ENCODE assay signal across 29 mouse cellular contexts in the genomic region with DNA sequence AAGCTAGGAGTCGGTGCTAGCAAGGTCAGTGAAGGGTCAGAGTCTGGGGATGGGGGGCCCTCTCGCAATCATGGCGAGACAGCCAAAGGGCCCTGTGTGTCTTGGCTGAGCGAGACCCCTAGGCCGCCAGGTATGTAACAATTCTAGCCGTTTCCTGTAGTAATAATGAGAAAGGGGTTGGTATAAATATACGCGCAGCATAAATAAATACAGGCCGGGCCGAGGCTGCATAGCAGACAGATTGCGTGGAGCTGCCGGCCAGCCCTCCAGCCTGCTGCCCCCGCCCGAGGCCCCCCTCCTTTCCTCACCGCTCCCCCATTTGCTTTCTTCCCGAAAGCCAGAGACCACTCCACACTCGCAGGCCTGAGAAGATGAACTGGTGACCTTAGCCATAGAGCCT. TPM values are rescaled to one million over a fixed set of nuclear protein-coding genes. Genes with fewer than 3 reads are reported as not detected.
DNase-seq lines count a peak whose midpoint lies in the region; ATAC-seq lines count a peak whose summit lies in the region.
"Had no signal": no experiment of that assay in that cellular context is flagged by ENCODE, and none has a peak within 500 bp of the region (broad histone marks: within the 10 kb centered on the region; RNA-seq: fewer than 3 reads in every experiment).

No protein-coding gene starts in this region.

- H3K4me3 ChIP-seq in heart, embryonic 15.5 days: no peak overlapping the region
- no peak overlapping the region for H3K4me3 ChIP-seq in embryonic facial prominence, embryonic 14.5 days (ENCODE audit: low read depth, low read length)
- no peak overlapping the region for H3K4me3 ChIP-seq in lung, embryonic 16.5 days (ENCODE audit: low read length)
- H3K4me3 ChIP-seq in stomach, embryonic 15.5 days (replicated peaks): no peak overlapping the region
- H3K4me3 ChIP-seq: erythroblast, embryonic 14.5 days; limb, embryonic 13.5 days; midbrain, embryonic 12.5 days had no signal

- H3K27ac ChIP-seq in heart, embryonic 15.5 days: peak overlapping the region; percentile 10; the same call in 1 of the 2 replicates
- peak overlapping the region; percentile 44 for H3K27ac ChIP-seq in embryonic facial prominence, embryonic 14.5 days (replicated peaks; ENCODE audit: low read depth, low read length)
- peak overlapping the region; percentile 55 for H3K27ac ChIP-seq in lung, embryonic 16.5 days (ENCODE audit: low read length)
- no peak overlapping the region for H3K27ac ChIP-seq in stomach, embryonic 15.5 days
- H3K27ac ChIP-seq: hindbrain, embryonic 14.5 days; limb, embryonic 13.5 days; liver, embryonic 14.5 days; midbrain, embryonic 12.5 days had no signal

- no peak overlapping the region for H3K4me2 ChIP-seq in heart, embryonic 15.5 days
- H3K4me2 ChIP-seq in embryonic facial prominence, embryonic 14.5 days (ENCODE audit: low read depth, low read length): no peak overlapping the region
- no peak overlapping the region for H3K4me2 ChIP-seq in lung, embryonic 16.5 days (ENCODE audit: low read depth, low read length)
- H3K4me2 ChIP-seq in stomach, embryonic 15.5 days: peak overlapping the region; percentile 21; the same call in 1 of the 2 replicates
- H3K4me2 ChIP-seq: heart, embryonic 11.5 days; hindbrain, embryonic 14.5 days; limb, embryonic 13.5 days; midbrain, embryonic 12.5 days had no signal

- 0 out of 2 replicates have a peak, but pooled peaks cover 3% of the 10 kb centered on the region for H3K4me1 ChIP-seq in heart, embryonic 15.5 days (replicated peaks)
- H3K4me1 ChIP-seq in embryonic facial prominence, embryonic 14.5 days (ENCODE audit: control insufficient read depth, insufficient read depth, low read length): peaks cover 18% of the 10 kb centered on the region
- H3K4me1 ChIP-seq in lung, embryonic 16.5 days (replicated peaks; ENCODE audit: control insufficient read depth, insufficient read depth, low read length): peaks cover 22% of the 10 kb centered on the region
- H3K4me1 ChIP-seq in stomach, embryonic 15.5 days: peaks cover 12% of the 10 kb centered on the region
- H3K4me1 ChIP-seq: midbrain, embryonic 12.5 days had no signal

- 63% methylated on average over 17 of the region's 17 CpGs for WGBS in heart, embryonic 15.5 days
- 69% methylated on average over 17 of the region's 17 CpGs for WGBS in embryonic facial prominence, embryonic 14.5 days
- 25% methylated on average over 17 of the region's 17 CpGs for WGBS in lung, embryonic 16.5 days
- 30% methylated on average over 17 of the region's 17 CpGs for WGBS in stomach, embryonic 15.5 days

- no peaks in the 10 kb centered on the region for H3K36me3 ChIP-seq in heart, embryonic 15.5 days
- no peaks in the 10 kb centered on the region for H3K36me3 ChIP-seq in embryonic facial prominence, embryonic 14.5 days (ENCODE audit: control insufficient read depth, insufficient read depth, low read length)
- no peaks in the 10 kb centered on the region for H3K36me3 ChIP-seq in lung, embryonic 16.5 days (ENCODE audit: control insufficient read depth, insufficient read depth, low read length)
- H3K36me3 ChIP-seq in stomach, embryonic 15.5 days: no peaks in the 10 kb centered on the region
- H3K36me3 ChIP-seq: limb, embryonic 13.5 days; midbrain, embryonic 12.5 days had no signal

- no peaks in the 10 kb centered on the region for H3K9me3 ChIP-seq in heart, embryonic 15.5 days (replicated peaks)
- no peaks in the 10 kb centered on the region for H3K9me3 ChIP-seq in embryonic facial prominence, embryonic 14.5 days (ENCODE audit: control insufficient read depth, low read length)
- H3K9me3 ChIP-seq in lung, embryonic 16.5 days (ENCODE audit: control insufficient read depth, low read length): no peaks in the 10 kb centered on the region
- H3K9me3 ChIP-seq in stomach, embryonic 15.5 days: no peaks in the 10 kb centered on the region
- H3K9me3 ChIP-seq: limb, embryonic 13.5 days; midbrain, embryonic 12.5 days had no signal

- H3K9ac ChIP-seq in heart, embryonic 15.5 days: no peak overlapping the region
- peak overlapping the region; percentile 14; the same call in 1 of the 2 replicates for H3K9ac ChIP-seq in embryonic facial prominence, embryonic 14.5 days (ENCODE audit: low read depth, low read length)
- peak overlapping the region; percentile 17; the same call in 1 of the 2 replicates for H3K9ac ChIP-seq in lung, embryonic 16.5 days (ENCODE audit: low read length)
- H3K9ac ChIP-seq in stomach, embryonic 15.5 days: no peak overlapping the region
- H3K9ac ChIP-seq: hindbrain, embryonic 14.5 days; limb, embryonic 13.5 days; liver, embryonic 14.5 days; midbrain, embryonic 12.5 days had no signal

- H3K27me3 ChIP-seq in heart, embryonic 15.5 days: peaks cover 3% of the 10 kb centered on the region; the same call in 1 of the 2 replicates
- no peaks in the 10 kb centered on the region for H3K27me3 ChIP-seq in embryonic facial prominence, embryonic 14.5 days (replicated peaks; ENCODE audit: control insufficient read depth, insufficient read depth, low read length)
- no peaks in the 10 kb centered on the region for H3K27me3 ChIP-seq in lung, embryonic 16.5 days (ENCODE audit: control insufficient read depth, insufficient read depth, low read depth, low read length)
- H3K27me3 ChIP-seq in stomach, embryonic 15.5 days (replicated peaks): no peaks in the 10 kb centered on the region
- H3K27me3 ChIP-seq: limb, embryonic 13.5 days; midbrain, embryonic 12.5 days had no signal

- ATAC-seq in heart, embryonic 15.5 days (replicated peaks; ENCODE audit: insufficient number of reproducible peaks, insufficient read depth, low FRiP score, low read depth): peak; percentile 36; the same call in 1 of the 2 replicates
- peak; percentile 10; the same call in 1 of the 2 replicates for ATAC-seq in embryonic facial prominence, embryonic 14.5 days (ENCODE audit: low read depth)
- peak; percentile 37 for ATAC-seq in lung, embryonic 16.5 days (ENCODE audit: low read depth)
- ATAC-seq in stomach, embryonic 15.5 days (ENCODE audit: insufficient read depth, low FRiP score, low read depth): no peak
- ATAC-seq in erythroid progenitor cell, adult 5-6 weeks (replicated peaks; ENCODE audit: low FRiP score, poor library complexity, severe bottlenecking): no peak
- ATAC-seq: forebrain, embryonic 16.5 days had no signal

- DNase-seq in heart, adult 8-10 months (ENCODE audit: low spot score): no peak
- peak; percentile 60 for DNase-seq in embryonic facial prominence, embryonic 14.5 days (ENCODE audit: low spot score)
- DNase-seq in embryo, embryonic 10 days (ENCODE audit: low spot score): no peak
- DNase-seq: cerebellum, adult 18-20 months; cerebellum, postnatal 25 days; gastrocnemius, postnatal 36 days; heart, postnatal 36 days; kidney, adult 18-20 months; right cerebral cortex, postnatal 4 days had no signal

RNA-seq across cellular contexts. Expression of gene Tmem270, which starts 8.9 kb away (rescaled TPM):
- polyA plus RNA-seq in heart, embryonic 15.5 days (2015; fragmentation: Nextera tagmentation; extraction: Ambion mirVana): not detected in 2 replicates
- not detected for total RNA-seq in heart, adult 8-10 months (2022)
- polyA plus RNA-seq in embryonic facial prominence, embryonic 14.5 days (2014; fragmentation: Nextera tagmentation; extraction: Ambion mirVana): not detected in 2 replicates
- polyA plus RNA-seq in lung, embryonic 16.5 days (2015; fragmentation: Nextera tagmentation; extraction: Ambion mirVana): not detected in 2 replicates
- polyA plus RNA-seq in stomach, embryonic 15.5 days (2015; fragmentation: Nextera tagmentation; extraction: Ambion mirVana): not detected in 2 replicates
- total RNA-seq in erythroid progenitor cell, adult 5-6 weeks (2015; ENCODE audit: low replicate concordance): 2.5 TPM in 1 of 2 replicates, not detected in the other
- not detected in 2 replicates for total RNA-seq in erythroid progenitor cell, adult 5-6 weeks (2017; ENCODE audit: low replicate concordance)
- total RNA-seq: adrenal gland, postnatal 4 days; CH12.LX; gastrocnemius, postnatal 36 days; heart, postnatal 36 days; layer of hippocampus, postnatal 10 days; left cerebral cortex, postnatal 10 days; megakaryocyte progenitor cell, adult 5-6 weeks; MEL; monocyte, adult 5-6 weeks had no signal
- polyA plus RNA-seq: forebrain, embryonic 16.5 days; heart, embryonic 11.5 days; hindbrain, embryonic 14.5 days; limb, embryonic 13.5 days; midbrain, embryonic 12.5 days; neural tube, embryonic 11.5 days; urinary bladder, adult 2 months had no signal

RNA-seq across cellular contexts. Expression of gene Cldn13, which starts 17.7 kb away (rescaled TPM):
- polyA plus RNA-seq in heart, embryonic 15.5 days (2015; fragmentation: Nextera tagmentation; extraction: Ambion mirVana): 0.43 and 1.9 TPM in 2 replicates
- total RNA-seq in heart, adult 8-10 months (2022): not detected
- 0.15 and 0.20 TPM in 2 replicates for polyA plus RNA-seq in embryonic facial prominence, embryonic 14.5 days (2014; fragmentation: Nextera tagmentation; extraction: Ambion mirVana)
- 0.75 and 3.3 TPM in 2 replicates for polyA plus RNA-seq in lung, embryonic 16.5 days (2015; fragmentation: Nextera tagmentation; extraction: Ambion mirVana)
- polyA plus RNA-seq in stomach, embryonic 15.5 days (2015; fragmentation: Nextera tagmentation; extraction: Ambion mirVana): 7.9 and 22.3 TPM in 2 replicates
- 702 and 793 TPM in 2 replicates for total RNA-seq in erythroid progenitor cell, adult 5-6 weeks (2015; ENCODE audit: low replicate concordance)
- 370 and 493 TPM in 2 replicates for total RNA-seq in erythroid progenitor cell, adult 5-6 weeks (2017; ENCODE audit: low replicate concordance)
- total RNA-seq: CH12.LX; gastrocnemius, postnatal 36 days; heart, postnatal 36 days; layer of hippocampus, postnatal 10 days; left cerebral cortex, postnatal 10 days; monocyte, adult 5-6 weeks had no signal
- polyA plus RNA-seq: forebrain, embryonic 16.5 days; urinary bladder, adult 2 months had no signal

RNA-seq across cellular contexts. Expression of gene Mettl27, which starts 34.6 kb away (rescaled TPM):
- 6.6 and 11.7 TPM in 2 replicates for polyA plus RNA-seq in heart, embryonic 15.5 days (2015; fragmentation: Nextera tagmentation; extraction: Ambion mirVana)
- 10 to 100 TPM in 1 of 4 experiments, 1 to 10 TPM in 3; 6.3 to 11.9 (median 7.9) TPM for total RNA-seq in heart, adult 8-10 months (2022)
- 10.6 and 18.2 TPM in 2 replicates for polyA plus RNA-seq in embryonic facial prominence, embryonic 14.5 days (2014; fragmentation: Nextera tagmentation; extraction: Ambion mirVana)
- polyA plus RNA-seq in lung, embryonic 16.5 days (2015; fragmentation: Nextera tagmentation; extraction: Ambion mirVana): 30.6 and 33.5 TPM in 2 replicates
- polyA plus RNA-seq in stomach, embryonic 15.5 days (2015; fragmentation: Nextera tagmentation; extraction: Ambion mirVana): 20.9 and 21.0 TPM in 2 replicates
- 41.1 and 65.6 TPM in 2 replicates for total RNA-seq in erythroid progenitor cell, adult 5-6 weeks (2015; ENCODE audit: low replicate concordance)
- total RNA-seq in erythroid progenitor cell, adult 5-6 weeks (2017; ENCODE audit: low replicate concordance): 28.3 and 42.1 TPM in 2 replicates
- total RNA-seq: monocyte, adult 5-6 weeks had no signal

RNA-seq across cellular contexts. Expression of gene Cldn4, which starts 49.1 kb away (rescaled TPM):
- 1.1 and 4.2 TPM in 2 replicates for polyA plus RNA-seq in heart, embryonic 15.5 days (2015; fragmentation: Nextera tagmentation; extraction: Ambion mirVana)
- not detected for total RNA-seq in heart, adult 8-10 months (2022)
- polyA plus RNA-seq in embryonic facial prominence, embryonic 14.5 days (2014; fragmentation: Nextera tagmentation; extraction: Ambion mirVana): 27.0 and 30.6 TPM in 2 replicates
- 33.0 and 33.1 TPM in 2 replicates for polyA plus RNA-seq in lung, embryonic 16.5 days (2015; fragmentation: Nextera tagmentation; extraction: Ambion mirVana)
- 54.5 and 58.6 TPM in 2 replicates for polyA plus RNA-seq in stomach, embryonic 15.5 days (2015; fragmentation: Nextera tagmentation; extraction: Ambion mirVana)
- 0.84 TPM in 1 of 2 replicates, not detected in the other for total RNA-seq in erythroid progenitor cell, adult 5-6 weeks (2015; ENCODE audit: low replicate concordance)
- not detected in 2 replicates for total RNA-seq in erythroid progenitor cell, adult 5-6 weeks (2017; ENCODE audit: low replicate concordance)
- total RNA-seq: gastrocnemius, postnatal 36 days; heart, postnatal 36 days; layer of hippocampus, postnatal 10 days; left cerebral cortex, postnatal 10 days; megakaryocyte progenitor cell, adult 5-6 weeks; monocyte, adult 5-6 weeks had no signal
- polyA plus RNA-seq: erythroblast, embryonic 14.5 days; forebrain, embryonic 16.5 days; hindbrain, embryonic 14.5 days had no signal

Comparison
In these comparisons a context has a peak if more than half of its experiments do, and no peak if none do; other contexts are left out.
1. ATAC-seq: peak in heart, embryonic 15.5 days (single experiment), embryonic facial prominence, embryonic 14.5 days (single experiment) and lung, embryonic 16.5 days (single experiment); none in stomach, embryonic 15.5 days (single experiment) and erythroid progenitor cell, adult 5-6 weeks (single experiment).
2. H3K9ac ChIP-seq: peak in embryonic facial prominence, embryonic 14.5 days (single experiment) and lung, embryonic 16.5 days (single experiment); none in heart, embryonic 15.5 days (single experiment) and stomach, embryonic 15.5 days (single experiment).